9 mouse cellular contexts compared by ENCODE assay signal in genomic region chr4:130947094-130947647, GRCm38 (mm10). TPM values are rescaled to one million over a fixed set of nuclear protein-coding genes. Genes with fewer than 3 reads are reported as not detected.
DNase-seq lines count a peak whose midpoint lies in the region; ATAC-seq and TF ChIP-seq lines count a peak whose summit lies in the region.
"Had no signal": no experiment of that assay in that cellular context is flagged by ENCODE, and none has a peak within 500 bp of the region (broad histone marks: within the 10 kb centered on the region; RNA-seq: fewer than 3 reads in every experiment).

No protein-coding gene starts in this region.

- no peak overlapping the region for H3K4me3 ChIP-seq in heart, embryonic 11.5 days (ENCODE audit: low read depth, low read length)
- no peak overlapping the region for H3K4me3 ChIP-seq in thymus, adult 2 months (ENCODE audit: control insufficient read depth, insufficient read depth, low read length)
- no peak overlapping the region for H3K4me3 ChIP-seq in embryonic facial prominence, embryonic 10.5 days
- no peak overlapping the region for H3K4me3 ChIP-seq in limb, embryonic 11.5 days (ENCODE audit: low read depth, low read length)
- H3K4me3 ChIP-seq: liver, embryonic 13.5 days had no signal

- H3K36me3 ChIP-seq in heart, embryonic 11.5 days (ENCODE audit: control insufficient read depth, insufficient read depth, low read length): no peaks in the 10 kb centered on the region
- H3K36me3 ChIP-seq in thymus, adult 2 months (ENCODE audit: control insufficient read depth, insufficient read depth, low read length): no peaks in the 10 kb centered on the region
- no peaks in the 10 kb centered on the region for H3K36me3 ChIP-seq in embryonic facial prominence, embryonic 10.5 days (replicated peaks)
- H3K36me3 ChIP-seq in limb, embryonic 11.5 days (ENCODE audit: control insufficient read depth, insufficient read depth, low read length): no peaks in the 10 kb centered on the region
- H3K36me3 ChIP-seq: liver, embryonic 13.5 days had no signal

- H3K27ac ChIP-seq in heart, embryonic 11.5 days (ENCODE audit: low read depth, low read length): no peak overlapping the region
- no peak overlapping the region for H3K27ac ChIP-seq in thymus, adult 2 months (ENCODE audit: control insufficient read depth, insufficient read depth, low read length)
- H3K27ac ChIP-seq in embryonic facial prominence, embryonic 10.5 days (replicated peaks): no peak overlapping the region; the same call in 1 of the 2 replicates
- no peak overlapping the region for H3K27ac ChIP-seq in limb, embryonic 11.5 days (replicated peaks; ENCODE audit: low read depth, low read length)
- H3K27ac ChIP-seq: liver, embryonic 13.5 days had no signal

- peak; percentile 9 for DNase-seq in heart, adult 8-10 months (ENCODE audit: low spot score)
- DNase-seq in thymus, adult 2 months: peak; percentile 25
- no peak for DNase-seq in thymus, adult 18-20 months
- peak; percentile 51 for DNase-seq in embryonic facial prominence, embryonic 10.5 days (ENCODE audit: low spot score)
- peak; percentile 52 for DNase-seq in limb, embryonic 11.5 days (ENCODE audit: low spot score)
- no peak for DNase-seq in left cerebral cortex, postnatal 14 days (ENCODE audit: low spot score in 2 of 2)
- DNase-seq: liver, embryonic 13.5 days had no signal

- TF ChIP-seq POLR2A in thymus, adult 2 months (IDR thresholded peaks at IDR 0.05; ENCODE audit: control insufficient read depth, extremely low read depth, insufficient read depth, low read length, poor library complexity): no peak

- TF ChIP-seq CTCF in thymus, adult 2 months (IDR thresholded peaks at IDR 0.05; ENCODE audit: borderline replicate concordance, control insufficient read depth, extremely low read depth, insufficient read depth, low read length, poor library complexity): no peak

- H3K9ac ChIP-seq in heart, embryonic 11.5 days (ENCODE audit: low read depth, low read length): no peak overlapping the region
- no peak overlapping the region for H3K9ac ChIP-seq in limb, embryonic 11.5 days (ENCODE audit: low read length)
- H3K9ac ChIP-seq: liver, embryonic 13.5 days had no signal

- ATAC-seq in heart, embryonic 11.5 days (replicated peaks; ENCODE audit: insufficient number of reproducible peaks, low FRiP score, low TSS enrichment): no peak
- no peak; the same call in 1 of the 2 replicates for ATAC-seq in limb, embryonic 11.5 days (ENCODE audit: insufficient number of reproducible peaks, low FRiP score, low TSS enrichment, low read depth)
- peak; percentile 46; the same call in 1 of the 2 replicates for ATAC-seq in neutrophil, adult 5-6 weeks (ENCODE audit: extremely low read depth, insufficient number of reproducible peaks, low FRiP score, poor library complexity, severe bottlenecking)

- no peaks in the 10 kb centered on the region for H3K9me3 ChIP-seq in heart, embryonic 11.5 days (replicated peaks; ENCODE audit: control insufficient read depth, low read length)
- no peaks in the 10 kb centered on the region for H3K9me3 ChIP-seq in embryonic facial prominence, embryonic 10.5 days
- no peaks in the 10 kb centered on the region for H3K9me3 ChIP-seq in limb, embryonic 11.5 days (ENCODE audit: control insufficient read depth, low read length)
- H3K9me3 ChIP-seq: liver, embryonic 13.5 days had no signal

- H3K4me2 ChIP-seq in heart, embryonic 11.5 days: no peak overlapping the region
- no peak overlapping the region for H3K4me2 ChIP-seq in limb, embryonic 11.5 days (ENCODE audit: low read depth, severe bottlenecking)
- H3K4me2 ChIP-seq: liver, embryonic 13.5 days had no signal

- 17% methylated on average over 13 of the region's 13 CpGs for WGBS in heart, embryonic 11.5 days (ENCODE audit: insufficient replicate concordance)
- WGBS in thymus, adult 2 months: 38% methylated on average over 13 of the region's 13 CpGs
- WGBS in embryonic facial prominence, embryonic 10.5 days: 21% methylated on average over 13 of the region's 13 CpGs
- 21% methylated on average over 13 of the region's 13 CpGs for WGBS in limb, embryonic 11.5 days

- H3K4me1 ChIP-seq in heart, embryonic 11.5 days (ENCODE audit: control insufficient read depth, insufficient read depth, low read length): 0 out of 2 replicates have a peak, but pooled peaks cover 3% of the 10 kb centered on the region
- peaks cover 2% of the 10 kb centered on the region; the same call in 1 of the 2 replicates for H3K4me1 ChIP-seq in thymus, adult 2 months (replicated peaks; ENCODE audit: control insufficient read depth, insufficient read depth, low read length)
- H3K4me1 ChIP-seq in embryonic facial prominence, embryonic 10.5 days: peaks cover 25% of the 10 kb centered on the region
- H3K4me1 ChIP-seq in limb, embryonic 11.5 days (ENCODE audit: control insufficient read depth, insufficient read depth, low read length): peaks cover 3% of the 10 kb centered on the region; the same call in 1 of the 2 replicates

- intact Hi-C loops in left cerebral cortex, postnatal 14 days (cut with DNase I): loop anchor here (1.0 to 2.0 kb wide), 2 partner anchors 51 to 156 kb away; no protein-coding TSS in a partner anchor

- H3K27me3 ChIP-seq in heart, embryonic 11.5 days (ENCODE audit: control insufficient read depth, insufficient read depth, low read length): peaks cover 14% of the 10 kb centered on the region
- no peaks in the 10 kb centered on the region for H3K27me3 ChIP-seq in thymus, adult 2 months (ENCODE audit: control insufficient read depth, insufficient read depth, low read length)
- H3K27me3 ChIP-seq in embryonic facial prominence, embryonic 10.5 days (replicated peaks; ENCODE audit: low read depth, poor library complexity, severe bottlenecking): peaks cover 33% of the 10 kb centered on the region
- no peaks in the 10 kb centered on the region for H3K27me3 ChIP-seq in limb, embryonic 11.5 days (ENCODE audit: control insufficient read depth, insufficient read depth, low read length)
- H3K27me3 ChIP-seq: liver, embryonic 13.5 days had no signal

RNA-seq across cellular contexts. Expression of gene Matn1, which starts 3.0 kb away (rescaled TPM):
- total RNA-seq in heart, adult 8-10 months (2022): not detected
- polyA plus RNA-seq in heart, embryonic 11.5 days (2014; fragmentation: Nextera tagmentation; extraction: Ambion mirVana): 0.39 TPM in 1 of 2 replicates, not detected in the other
- 2.1 and 2.2 TPM in 2 replicates for polyA plus RNA-seq in thymus, adult 2 months (2012; rRNA removed)
- 0.11 TPM in 1 of 2 replicates, not detected in the other for polyA plus RNA-seq in embryonic facial prominence, embryonic 10.5 days (2016; fragmentation: Nextera tagmentation; extraction: Ambion mirVana)
- 1.6 and 2.0 TPM in 2 replicates for polyA plus RNA-seq in limb, embryonic 11.5 days (2014; fragmentation: Nextera tagmentation; extraction: Ambion mirVana)
- total RNA-seq in neutrophil, adult 5-6 weeks (2017): not detected in 2 replicates
- total RNA-seq in left cerebral cortex, postnatal 14 days (2021): 1 to 10 TPM; 2.0 to 2.4 TPM

RNA-seq across cellular contexts. Expression of gene Laptm5, which starts 34.2 kb away (rescaled TPM):
- total RNA-seq in heart, adult 8-10 months (2022): 10 to 100 TPM in 3 of 4 experiments, 1 to 10 TPM in 1; 9.9 to 35.1 (median 12.5) TPM
- polyA plus RNA-seq in heart, embryonic 11.5 days (2014; fragmentation: Nextera tagmentation; extraction: Ambion mirVana): 15.0 and 18.2 TPM in 2 replicates
- polyA plus RNA-seq in thymus, adult 2 months (2012; rRNA removed): 1,867 and 1,969 TPM in 2 replicates
- polyA plus RNA-seq in embryonic facial prominence, embryonic 10.5 days (2016; fragmentation: Nextera tagmentation; extraction: Ambion mirVana): 13.0 and 16.4 TPM in 2 replicates
- polyA plus RNA-seq in limb, embryonic 11.5 days (2014; fragmentation: Nextera tagmentation; extraction: Ambion mirVana): 18.7 and 18.8 TPM in 2 replicates
- 338 and 404 TPM in 2 replicates for total RNA-seq in neutrophil, adult 5-6 weeks (2017)
- 10 to 100 TPM; 35.3 to 38.3 TPM for total RNA-seq in left cerebral cortex, postnatal 14 days (2021)

Comparison
In these comparisons a context has a peak if more than half of its experiments do, and no peak if none do; other contexts are left out.
1. DNase-seq: peak in heart, adult 8-10 months (single experiment), thymus, adult 2 months (single experiment), embryonic facial prominence, embryonic 10.5 days (single experiment) and limb, embryonic 11.5 days (single experiment); none in thymus, adult 18-20 months (0 of 2) and left cerebral cortex, postnatal 14 days (0 of 2).
2. RNA of gene Laptm5, which starts 34.2 kb away (polyA plus RNA-seq): 1,867 to 1,969 TPM in thymus, adult 2 months; 18.7 to 18.8 TPM in limb, embryonic 11.5 days, 15.0 to 18.2 TPM in heart, embryonic 11.5 days and 13.0 to 16.4 TPM in embryonic facial prominence, embryonic 10.5 days; every median in the first group is over 10 times any median in the second.